Mouse (Mus musculus) c-Kit-negative CD71-positive TER-119-positive erythroid progenitor cells, embryonic 14.5 days (primary cell): ENCODE measurements at regions not wholly inside any gene's neighbourhood (a gene's known extent, or its start where the extent isn't known, plus 50 kb on each side); places are given as distances from the start of the nearest gene placed in this dataset.

Source experiments
- DNase-seq: peaks from one replicate; pipeline ENCODE4 v3.0.0-alpha.2; 2013; ENCODE audit warnings: low read depth, low spot score

DNA sequence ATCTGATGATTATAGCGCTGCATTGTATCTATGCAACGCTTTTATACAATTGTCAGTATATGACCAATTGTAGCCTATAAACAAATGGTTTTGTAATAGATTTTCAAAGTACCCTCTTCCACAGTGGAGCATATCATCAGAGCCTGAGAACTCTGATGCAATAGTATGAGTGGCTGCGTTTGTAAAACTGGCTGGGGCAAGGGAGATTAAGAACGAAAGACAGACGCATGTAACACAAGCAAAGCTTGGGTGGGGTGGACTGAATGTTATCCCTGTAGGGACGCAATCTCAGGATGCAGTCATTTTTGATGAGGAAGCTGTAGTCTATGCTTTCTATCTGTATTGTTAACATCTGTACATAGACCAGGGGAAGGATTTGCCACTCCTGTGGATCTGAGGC lies 246.9 kb upstream of the Fggy start:
- no peak for DNase-seq

DNA sequence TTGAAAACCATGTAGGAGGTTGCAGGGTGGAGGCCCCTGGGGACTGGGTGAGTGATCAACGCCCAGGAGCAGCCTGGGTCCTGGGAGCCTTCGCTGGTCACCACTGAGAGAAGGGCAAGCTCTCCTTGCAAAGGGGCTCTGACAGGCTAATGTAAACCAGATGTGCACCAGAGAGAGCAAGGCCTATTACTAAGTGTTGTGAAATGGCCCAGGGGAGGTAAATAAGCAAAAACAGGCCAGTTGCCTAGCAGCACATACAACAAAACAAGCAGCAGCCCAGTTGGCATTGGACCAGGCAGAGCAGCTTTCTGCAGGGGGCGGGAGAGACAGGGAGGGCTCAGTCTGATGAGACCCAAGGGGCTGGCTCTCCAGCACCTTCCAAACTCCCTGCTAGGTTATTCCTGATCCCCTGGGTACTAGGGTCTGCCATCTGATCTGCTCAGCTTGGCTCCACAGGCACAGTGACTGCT lies 239.5 kb upstream of the Fggy start:
- no peak for DNase-seq

DNA sequence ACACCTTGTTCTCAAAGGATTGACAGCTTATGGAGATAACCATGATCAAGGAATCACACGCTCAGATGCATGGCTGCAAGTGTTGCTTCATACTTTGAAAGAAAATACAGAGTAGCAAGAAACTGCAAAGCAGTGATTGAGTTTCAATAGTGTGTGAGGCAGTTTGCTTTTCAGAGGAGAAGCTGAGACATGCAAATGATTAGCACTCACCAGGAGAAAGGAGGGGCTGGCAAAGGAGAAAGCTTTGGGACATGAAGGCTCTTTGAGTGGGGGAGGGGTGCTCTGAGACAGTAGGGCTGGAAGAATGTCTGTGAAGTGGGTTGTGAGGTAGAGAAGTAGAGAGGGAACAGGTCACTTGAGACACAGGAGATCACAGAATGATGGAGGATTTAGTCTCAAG lies 238.7 kb upstream of the Fggy start:
- no peak for DNase-seq

DNA sequence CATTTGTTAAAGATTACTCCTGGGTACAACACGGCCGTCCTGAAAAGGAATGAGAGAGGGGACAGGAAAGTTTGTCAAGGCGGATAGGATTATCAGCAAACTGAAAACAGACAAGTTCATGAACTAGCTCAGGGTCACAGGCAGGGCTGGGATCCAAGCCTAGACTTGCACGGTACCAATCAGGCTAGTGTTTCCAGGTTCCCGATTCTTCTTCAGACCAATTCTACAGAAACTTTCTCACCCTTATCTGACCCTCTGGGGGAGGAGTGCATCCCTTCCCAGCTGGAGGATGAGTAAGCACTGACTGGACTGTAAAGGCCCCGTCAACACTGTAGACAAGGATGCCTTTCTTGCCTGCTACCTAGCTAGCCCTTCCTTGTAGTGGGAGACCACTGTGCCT lies 238.3 kb upstream of the Fggy start:
- no peak for DNase-seq

DNA sequence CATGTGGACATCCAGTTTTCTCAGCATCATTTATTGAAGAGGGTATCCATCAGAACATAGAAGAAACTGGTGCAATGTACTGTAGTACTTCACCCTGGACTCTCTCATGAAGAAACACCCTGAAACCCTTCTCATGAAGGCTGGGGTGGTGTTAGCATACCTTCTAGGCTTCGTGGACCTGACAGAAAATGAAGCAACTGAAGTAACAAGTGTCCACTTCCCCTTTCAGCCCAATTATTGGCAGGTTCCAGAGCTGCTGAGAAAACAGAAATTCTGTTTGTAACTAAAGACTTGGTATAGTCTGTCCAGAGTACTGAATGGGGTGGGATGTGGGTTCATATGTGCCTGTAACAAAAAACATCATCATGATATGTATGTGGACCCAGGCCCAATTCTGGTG lies 231.4 kb upstream of the Fggy start:
- DNase-seq = no peak

DNA sequence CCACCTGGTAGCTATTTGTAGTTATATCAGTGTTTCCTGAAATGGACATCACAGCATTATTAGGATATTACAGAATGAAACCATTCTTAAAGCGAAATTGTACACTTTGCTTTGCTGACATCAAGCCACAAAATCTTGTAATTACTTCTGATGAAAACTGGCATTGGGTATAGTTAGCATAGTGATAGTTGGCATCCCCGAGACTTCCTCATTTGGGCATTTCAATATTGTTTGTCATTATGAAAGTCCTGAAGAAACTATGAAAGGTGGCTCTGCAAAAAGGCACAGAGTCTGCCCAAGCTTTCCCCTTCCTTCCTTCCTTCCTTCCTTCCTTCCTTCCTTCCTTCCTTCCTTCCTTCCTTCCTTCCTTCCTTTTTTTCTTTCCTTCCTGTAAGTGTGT lies 217.5 kb upstream of the Fggy start:
- no peak for DNase-seq

DNA sequence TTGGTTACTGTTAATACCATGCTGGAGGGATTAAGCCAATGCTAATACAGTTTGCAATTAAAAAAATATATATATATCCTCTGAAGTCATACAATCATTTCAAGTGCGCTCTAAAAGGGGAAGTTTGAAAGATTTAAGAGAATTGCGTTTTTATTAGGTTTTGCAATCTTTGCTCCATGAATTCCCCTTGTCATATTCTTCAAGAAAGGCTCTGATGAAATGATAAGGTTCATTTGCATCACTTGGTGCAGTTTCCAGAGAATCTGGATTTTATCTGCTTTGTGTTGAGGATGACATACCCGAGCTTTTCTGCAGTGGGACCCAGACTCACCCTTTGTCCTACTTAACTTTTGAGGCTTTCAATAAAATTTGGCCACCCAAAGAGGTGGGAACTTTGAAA lies 216.4 kb upstream of the Fggy start:
- no peak for DNase-seq

DNA sequence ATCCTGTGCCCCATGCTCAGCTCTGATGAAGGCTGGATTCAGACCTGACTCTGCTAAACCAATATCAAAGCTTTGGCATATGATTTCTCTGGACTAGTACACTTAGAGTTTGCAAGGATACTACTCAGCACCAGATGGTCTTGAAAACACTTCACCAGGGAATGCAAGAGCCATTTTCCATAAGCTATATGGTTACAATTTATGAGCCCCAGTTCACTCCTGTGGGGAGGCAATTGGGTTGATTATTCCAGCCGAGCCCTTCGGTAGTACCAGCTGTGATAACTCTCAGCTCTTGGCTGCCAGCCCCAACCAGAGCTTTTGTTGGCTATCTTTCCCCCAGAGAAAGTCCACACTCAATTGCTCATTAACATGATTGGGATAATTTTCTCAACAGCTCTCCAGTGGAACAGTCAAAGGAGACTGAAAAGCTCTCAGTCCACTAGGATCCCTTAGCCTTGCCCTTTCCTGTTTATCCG lies 210.5 kb upstream of the Fggy start:
- no peak for DNase-seq

DNA sequence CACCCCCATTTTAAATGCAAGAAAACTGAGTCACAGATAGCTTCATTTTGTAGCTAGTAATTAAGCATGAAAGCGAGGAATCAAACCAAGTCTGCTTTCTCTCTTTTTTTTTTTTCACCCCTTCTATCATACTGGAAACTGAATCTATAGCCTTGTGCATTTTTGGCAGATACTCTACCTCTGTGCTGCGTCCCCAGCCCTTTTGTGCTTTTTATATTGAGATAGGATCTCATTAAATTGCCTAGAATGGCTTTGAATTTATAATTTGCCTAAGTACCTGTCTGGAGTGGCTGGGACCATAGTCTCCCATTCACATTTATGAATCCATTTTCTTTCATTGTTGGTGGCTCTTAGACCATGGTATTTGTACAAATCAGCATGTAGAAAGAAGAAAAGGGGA lies 209.9 kb upstream of the Fggy start:
- no peak for DNase-seq

DNA sequence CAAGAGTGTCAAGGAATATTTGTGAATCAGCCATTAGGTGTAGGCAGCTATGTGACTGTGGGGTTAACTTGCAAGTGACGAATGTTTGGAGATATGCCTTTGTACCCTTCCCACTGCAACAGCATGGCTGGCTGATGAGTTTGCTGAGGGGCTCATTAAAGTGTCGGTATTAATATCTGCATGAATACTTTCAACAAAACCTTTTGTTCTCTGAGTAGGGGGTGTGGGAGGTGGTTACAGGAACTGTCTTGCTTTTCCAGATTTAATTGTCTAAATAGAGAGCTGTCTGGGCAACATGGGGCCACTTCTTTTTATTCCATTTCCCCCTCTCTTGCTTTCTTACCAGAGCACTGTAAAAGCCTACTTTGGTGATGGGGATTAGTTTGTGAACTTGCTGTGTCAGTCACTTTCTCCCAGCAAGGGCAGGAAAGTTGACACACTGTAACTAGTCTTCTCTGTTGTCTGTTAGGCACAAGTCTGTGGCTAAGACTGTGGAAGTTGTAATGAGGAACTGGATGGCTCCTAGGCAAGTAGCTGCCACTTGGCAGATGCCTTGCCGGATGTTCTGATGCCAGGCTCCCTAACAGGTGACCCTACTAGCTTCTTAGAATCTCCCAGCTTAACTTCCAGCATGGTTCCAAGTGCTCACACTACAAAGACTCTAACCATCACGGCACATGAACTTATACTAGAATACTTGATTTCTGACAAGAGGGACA lies 208.7 kb upstream of the Fggy start:
- no peak for DNase-seq

DNA sequence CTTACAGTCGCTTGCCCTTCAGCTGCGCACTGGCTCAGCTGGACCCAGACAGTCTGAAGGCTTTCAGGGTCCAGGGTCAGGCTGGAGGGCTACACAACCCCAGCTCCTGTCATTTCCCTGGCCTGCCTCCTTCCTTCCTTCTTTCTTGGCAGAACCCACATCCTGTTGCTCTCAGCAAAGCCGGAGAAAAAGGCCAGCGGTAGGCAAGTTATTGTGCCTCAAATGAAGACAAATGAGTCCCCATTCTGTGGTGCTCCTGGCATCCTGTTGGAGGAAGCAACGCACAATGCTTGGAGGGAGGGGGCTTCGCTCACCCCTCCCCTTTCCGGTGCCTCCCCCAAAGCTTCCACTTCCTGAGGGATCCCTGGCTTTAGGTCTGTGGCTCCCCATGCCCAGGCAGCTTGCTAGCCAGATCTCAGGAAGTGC lies 203.4 kb upstream of the Fggy start:
- DNase-seq = no peak

DNA sequence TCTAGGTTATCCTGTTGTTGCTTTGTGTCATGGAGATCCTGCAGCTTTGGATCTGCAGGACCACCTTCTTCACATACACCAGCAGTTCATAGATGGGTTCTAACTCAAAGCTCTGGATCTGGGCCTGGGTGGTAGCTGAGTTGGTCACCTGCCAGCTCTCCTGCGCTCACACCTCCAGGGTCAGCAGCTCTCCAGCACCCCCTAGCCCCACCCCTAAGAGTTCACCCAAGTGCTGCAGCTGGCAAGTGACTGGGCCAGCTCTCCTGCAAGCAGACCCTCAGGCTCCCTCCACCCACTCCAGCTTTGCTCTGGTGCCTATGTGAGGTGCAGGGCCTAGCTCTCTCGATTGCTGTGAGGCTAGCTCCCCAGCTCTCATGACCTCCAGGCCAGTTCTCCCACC lies 198.6 kb upstream of the Fggy start:
- no peak for DNase-seq

DNA sequence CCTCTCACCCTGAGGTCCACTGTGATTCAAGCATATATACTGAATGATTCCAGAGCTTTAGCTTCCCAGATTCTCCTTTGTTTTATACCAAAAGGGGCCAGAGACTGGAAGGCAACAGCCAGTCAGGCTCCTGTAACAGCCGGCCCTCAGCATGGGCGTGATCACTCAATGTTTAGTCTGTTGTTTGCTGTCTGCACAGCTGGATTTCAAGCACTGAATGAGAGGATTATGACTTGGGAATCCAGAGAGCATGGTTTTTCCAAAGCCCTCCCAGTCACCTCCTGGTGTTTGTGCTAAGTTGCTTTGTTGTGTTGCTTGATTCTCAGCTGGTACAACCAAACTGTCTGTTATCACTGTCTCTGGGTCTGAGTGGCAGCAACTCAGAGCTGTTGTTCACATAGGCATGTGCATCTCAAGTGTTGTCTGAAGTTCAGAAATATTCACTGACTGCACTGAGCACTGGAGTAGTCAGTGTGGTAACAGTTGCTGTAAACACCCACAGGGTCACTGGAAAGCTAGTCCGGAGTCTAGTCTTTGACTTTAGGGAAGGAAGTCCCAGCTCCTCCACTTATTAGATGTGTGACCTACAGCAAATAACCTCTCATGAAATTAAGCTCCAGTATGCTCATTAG lies 196.9 kb upstream of the Fggy start:
- DNase-seq = no peak

DNA sequence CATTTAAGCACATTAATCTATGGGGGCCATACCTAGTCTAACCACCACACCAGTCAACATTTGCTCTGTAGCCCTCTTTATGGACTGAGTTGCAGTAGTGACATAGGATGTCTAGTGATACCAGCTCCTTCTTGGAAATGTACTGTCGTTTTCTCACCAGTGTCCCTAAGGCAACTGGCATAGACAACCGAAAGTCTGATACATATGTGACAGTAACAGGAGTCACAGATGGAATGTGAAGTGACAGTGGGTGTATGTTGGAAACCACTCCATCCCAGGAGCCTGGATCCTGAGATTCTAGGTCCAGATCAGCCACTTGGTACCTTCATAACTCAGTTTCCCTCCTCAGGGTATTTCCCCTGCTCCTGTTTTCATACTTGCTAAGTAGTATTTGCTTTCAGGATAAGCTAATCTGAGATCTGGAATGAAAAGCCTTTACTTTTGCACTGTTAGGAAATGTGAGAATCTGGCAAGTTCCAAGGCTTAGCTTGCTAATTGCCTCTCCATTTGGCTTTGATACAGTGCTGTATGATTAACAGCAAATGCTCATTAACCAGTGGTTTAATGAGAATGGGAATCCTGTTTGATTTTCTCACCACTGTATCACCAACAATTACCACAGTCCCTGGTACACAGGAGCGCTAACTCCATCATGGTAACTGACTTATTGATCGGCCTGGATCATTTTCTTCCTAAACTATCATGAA lies 192.8 kb upstream of the Fggy start:
- no peak for DNase-seq

DNA sequence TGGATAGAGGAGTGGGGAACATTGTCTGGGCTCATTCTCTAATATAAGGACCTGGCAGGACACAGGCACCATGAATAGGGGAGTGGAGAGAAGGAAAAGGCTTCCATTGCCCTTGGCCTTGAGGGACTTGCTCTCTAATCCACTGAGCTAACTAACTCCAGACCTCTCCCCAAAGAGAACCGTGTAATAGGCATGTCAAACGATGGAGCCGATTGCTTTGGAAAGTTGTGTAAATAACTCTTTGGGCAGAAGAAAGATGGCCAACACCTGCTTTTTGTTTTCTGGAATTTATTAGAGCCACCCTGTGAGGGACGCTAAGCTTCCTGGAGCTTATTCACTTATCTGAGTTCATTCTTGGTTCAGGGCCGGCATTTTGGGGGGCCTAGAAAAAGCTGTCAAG lies 180.9 kb upstream of the Fggy start:
- no peak for DNase-seq

DNA sequence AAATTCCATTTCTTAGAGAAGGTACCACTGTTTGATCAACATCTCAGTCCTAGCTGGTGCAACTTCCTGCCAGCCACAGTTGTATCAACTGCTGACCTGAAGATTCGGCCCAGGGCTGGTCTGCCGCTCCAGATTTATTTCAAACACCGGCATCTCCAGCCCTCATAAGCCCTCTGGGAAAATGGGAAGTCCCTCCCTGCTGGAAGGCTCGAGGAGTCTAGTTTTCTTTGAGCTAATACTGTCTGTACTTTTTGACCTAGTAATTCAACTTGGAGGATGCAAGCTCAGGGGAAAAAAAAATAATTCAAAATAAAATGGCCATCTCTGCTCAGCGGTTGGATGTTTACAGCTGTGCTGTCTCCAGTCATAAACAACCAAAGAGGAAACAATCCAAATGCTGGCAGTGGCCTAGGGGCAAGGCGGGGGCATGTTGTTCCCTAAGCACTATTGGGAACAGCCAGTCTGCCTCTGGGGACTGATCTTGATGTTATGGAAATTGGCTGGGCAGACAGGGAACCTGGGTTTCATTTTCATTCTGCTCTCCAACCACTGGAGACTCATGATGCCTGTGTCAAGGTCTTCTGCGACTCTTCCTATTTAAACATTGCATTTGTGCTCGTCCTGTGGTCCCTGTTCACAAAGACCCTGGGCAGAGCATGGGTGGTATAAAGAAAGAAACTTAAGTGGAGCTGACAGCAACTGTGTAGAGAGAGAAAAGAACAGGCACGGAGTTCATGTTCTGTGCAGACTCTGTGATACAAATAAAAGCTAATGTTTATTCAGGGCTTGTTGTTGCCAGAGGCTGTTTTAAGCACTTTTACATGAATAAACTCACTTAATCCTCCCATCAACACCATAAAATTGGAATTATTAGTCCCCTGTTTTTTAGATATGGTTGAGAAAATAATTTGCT lies 179.8 kb upstream of the Fggy start:
- DNase-seq = no peak

DNA sequence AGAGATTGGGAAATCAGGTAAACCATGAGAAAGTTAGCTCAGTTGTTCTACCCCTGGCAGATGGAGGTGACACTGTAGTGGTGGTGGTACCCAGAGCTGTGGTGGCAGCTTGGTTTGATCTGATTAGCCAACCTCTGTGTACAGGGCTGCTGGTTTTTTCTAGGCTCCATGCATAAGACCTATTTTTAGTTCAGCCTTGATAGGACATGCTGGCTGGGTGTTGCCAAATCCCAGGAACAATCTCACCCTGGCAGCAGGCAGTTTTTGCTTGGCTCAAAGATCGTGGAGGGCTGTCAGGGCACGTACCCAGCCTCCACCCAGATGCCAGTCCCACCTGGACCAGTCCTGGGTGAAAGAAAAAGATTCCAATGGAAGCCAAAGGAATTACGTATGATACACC lies 178.7 kb upstream of the Fggy start:
- DNase-seq = no peak

DNA sequence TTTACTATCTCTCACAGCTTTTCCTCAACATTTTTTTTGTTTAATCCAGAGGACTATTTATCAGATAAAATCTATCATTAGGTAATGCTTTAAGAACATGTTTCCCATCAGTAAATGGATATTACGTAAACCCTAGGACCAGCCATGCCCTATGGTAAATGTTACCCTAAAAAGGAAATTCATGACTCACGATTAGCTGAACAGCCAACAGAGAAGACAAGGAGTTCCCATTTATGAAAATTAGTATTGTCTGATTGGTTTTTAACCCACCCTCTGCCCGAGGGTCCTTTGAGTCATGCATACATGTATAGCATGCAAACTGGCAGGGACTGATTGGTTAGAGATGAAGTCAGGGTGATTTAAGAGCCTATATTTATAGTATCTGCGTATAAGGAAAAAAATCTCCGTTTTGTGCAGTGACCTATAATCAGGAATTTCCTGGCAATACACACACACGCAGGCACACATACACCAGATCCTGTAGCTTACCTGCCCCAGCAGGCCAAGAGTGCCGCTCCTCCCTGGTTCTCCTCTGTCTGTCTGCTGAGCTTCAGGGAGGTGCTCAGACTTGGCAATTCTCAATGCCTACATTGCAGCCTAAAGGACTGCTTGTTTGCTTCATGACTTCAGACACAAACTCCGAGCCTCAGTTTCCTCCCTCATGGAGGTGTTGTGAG lies 174.0 kb upstream of the Fggy start:
- DNase-seq = no peak

DNA sequence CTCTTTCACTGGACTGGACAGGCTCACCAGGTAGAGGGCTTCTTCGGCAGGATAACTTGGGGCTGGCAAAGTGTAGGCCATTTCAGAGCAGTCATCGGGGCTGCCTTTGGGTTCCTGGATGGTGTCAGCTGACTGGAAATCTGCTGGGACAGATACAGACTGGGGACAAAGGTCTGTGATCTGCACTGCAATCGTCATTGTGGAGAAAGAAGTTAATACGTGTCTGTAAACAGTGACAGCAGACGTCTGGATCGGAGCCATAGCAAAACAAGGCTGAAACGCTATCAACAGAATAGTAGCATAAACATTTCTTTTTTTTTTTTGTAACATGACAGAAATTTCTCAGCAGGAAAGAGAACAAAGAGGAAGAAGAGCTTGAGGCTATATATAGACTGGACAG lies 171.8 kb upstream of the Fggy start:
- no peak for DNase-seq

DNA sequence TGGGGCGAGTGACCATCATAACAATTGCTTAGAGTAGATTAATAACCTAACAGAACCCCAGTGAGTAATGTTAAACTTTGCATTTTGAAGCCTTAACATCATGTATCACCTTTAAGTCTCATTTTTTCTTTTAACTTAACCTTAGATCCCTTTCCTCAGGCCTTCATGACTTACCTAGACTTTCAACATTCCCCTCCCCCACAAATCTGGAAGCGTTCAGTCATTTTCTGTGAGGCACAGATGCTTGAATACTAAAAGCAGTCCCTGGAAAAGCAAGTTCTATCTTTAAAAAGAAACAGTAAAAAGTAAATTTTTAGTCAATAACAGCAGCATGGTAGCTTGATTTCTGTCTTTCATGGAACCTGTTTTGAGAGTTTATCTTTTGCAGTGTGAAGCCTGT lies 171.3 kb upstream of the Fggy start:
- DNase-seq = no peak

DNA sequence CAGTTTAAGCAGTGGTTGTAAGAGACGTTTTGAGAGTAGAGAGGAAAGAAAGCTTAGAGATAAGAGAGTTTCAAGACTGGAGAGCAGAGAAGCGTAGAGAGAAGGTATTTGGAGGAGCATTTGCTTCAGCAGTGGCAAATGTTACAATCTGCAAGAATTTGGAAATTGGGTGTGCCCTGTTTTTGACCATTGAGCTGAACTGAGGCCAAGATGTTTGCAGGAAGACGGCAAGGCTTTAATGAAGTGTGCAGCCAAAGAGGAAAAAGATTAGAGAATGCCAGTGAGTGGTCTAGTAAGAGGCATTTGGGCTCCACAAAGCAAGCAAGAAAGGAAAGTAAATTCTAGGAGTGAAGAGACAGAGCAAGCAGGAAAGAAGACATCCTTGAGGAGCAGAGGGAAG lies 168.8 kb upstream of the Fggy start:
- no peak for DNase-seq
